Mouse (Mus musculus) erythroblast, embryonic 14.5 days (primary cell): ENCODE measurements at regions not wholly inside any gene's neighbourhood (a gene's known extent, or its start where the extent isn't known, plus 50 kb on each side); places are given as distances from the start of the nearest gene placed in this dataset.

Experiments
- H3K27me3 ChIP-seq: 2 replicates; pipeline ENCODE4 v1.6.1; 2012; ENCODE audit warnings: inconsistent platforms; ENCODE audit not compliant: control insufficient read depth
- H3K36me3 ChIP-seq: 2 replicates; pipeline ENCODE4 v1.6.1; 2012; ENCODE audit warnings: mild to moderate bottlenecking, inconsistent platforms; ENCODE audit not compliant: control insufficient read depth
- H3K4me1 ChIP-seq: 2 replicates; pipeline ENCODE4 v1.6.1; 2012; ENCODE audit warnings: inconsistent platforms; ENCODE audit not compliant: control insufficient read depth
- H3K4me3 ChIP-seq: replicated peaks from 2 replicates; pipeline ENCODE3; 2012; ENCODE audit warnings: moderate library complexity, mild to moderate bottlenecking, inconsistent platforms
- H3K9me3 ChIP-seq: 2 replicates; pipeline ENCODE4 v1.6.1; 2012; ENCODE audit warnings: low read length, inconsistent platforms, mixed read lengths; ENCODE audit not compliant: control insufficient read depth
- GATA1 ChIP-seq: IDR thresholded peaks from 2 replicates; pipeline ENCODE4 v1.6.1; 2012; ENCODE audit warnings: low read length, inconsistent platforms, mixed read lengths
- TAL1 ChIP-seq: IDR thresholded peaks from 3 replicates; pipeline ENCODE4 v1.6.1; 2012; ENCODE audit warnings: low read length, inconsistent platforms, mixed read lengths

DNA sequence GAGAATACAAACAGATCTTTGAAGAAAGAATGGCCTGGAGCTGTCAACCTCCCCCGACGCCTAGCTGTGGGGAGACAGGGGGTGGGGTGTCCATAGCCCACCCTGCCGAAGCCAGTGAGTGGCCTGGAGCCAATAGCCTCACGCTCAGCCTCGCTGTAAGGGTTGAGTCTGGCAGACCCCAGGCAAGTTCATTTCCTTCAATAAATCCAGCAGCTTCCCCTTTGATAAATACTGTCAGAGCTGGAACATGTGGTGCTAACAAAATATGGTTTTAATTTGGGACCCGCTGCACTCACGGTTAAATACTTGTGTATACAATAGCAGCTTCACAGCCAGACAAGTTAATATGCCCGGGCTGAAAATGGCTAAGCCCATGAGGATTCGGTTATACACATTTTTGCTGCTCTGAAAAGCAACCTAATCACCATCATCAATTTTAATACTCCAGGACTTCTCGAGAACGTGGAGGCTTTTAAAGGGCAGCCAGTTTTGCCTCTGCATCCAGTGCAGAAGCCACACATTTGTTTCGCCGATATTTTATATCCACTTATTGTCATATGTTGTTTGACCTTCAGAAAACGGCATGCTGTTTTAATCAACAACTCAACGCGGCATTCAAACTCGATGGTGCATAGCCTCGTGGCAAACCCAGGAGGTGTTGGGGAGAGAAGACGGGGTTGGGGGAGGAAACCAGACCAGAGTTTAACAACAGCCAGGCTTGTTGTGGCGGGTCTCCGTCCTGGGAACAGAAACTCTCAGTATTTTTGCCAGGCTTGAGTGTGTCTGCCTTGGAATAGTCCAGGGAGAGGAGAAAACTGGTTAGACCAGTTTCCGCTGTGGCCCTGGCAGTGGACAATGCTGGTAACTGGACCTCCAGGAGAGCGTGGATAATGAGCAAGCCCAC lies 144.9 kb downstream of the Cd24a start:
- Histone ChIP-seq H3K9me3 (no peaks in the 10 kb centered on the region), H3K36me3 (no peaks in the 10 kb centered on the region), H3K27me3 (peaks cover 44% of the 10 kb centered on the region), H3K4me1 (peaks cover 16% of the 10 kb centered on the region), H3K4me3 (peak overlapping the region; percentile 52)
- TF ChIP-seq TAL1, result no peak
- TF ChIP-seq GATA1, result no peak

DNA sequence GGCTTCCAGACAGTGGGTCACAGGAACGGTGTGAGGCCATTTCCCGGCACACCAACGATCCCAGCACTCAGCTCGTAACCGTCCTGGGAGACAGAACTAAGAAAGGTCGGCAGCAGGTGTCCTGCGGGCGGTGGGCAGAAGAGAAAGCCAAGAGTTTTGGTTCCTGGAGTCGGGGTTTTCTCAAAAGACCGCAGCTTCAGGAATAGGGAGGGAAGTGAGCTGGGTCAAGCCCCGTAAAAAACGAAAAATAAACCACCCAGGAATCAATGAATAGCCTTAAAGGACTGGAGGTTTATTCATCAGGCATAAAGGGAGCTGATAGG lies 145.5 kb downstream of the Cd24a start:
- H3K4me3 ChIP-seq, result peak overlapping the region; percentile 52
- H3K36me3 ChIP-seq, result no peaks in the 10 kb centered on the region
- no peaks in the 10 kb centered on the region for H3K9me3 ChIP-seq
- peaks cover 44% of the 10 kb centered on the region for H3K27me3 ChIP-seq
- H3K4me1 ChIP-seq, result peaks cover 16% of the 10 kb centered on the region
- TF ChIP-seq GATA1 (no peak), TAL1 (no peak)

DNA sequence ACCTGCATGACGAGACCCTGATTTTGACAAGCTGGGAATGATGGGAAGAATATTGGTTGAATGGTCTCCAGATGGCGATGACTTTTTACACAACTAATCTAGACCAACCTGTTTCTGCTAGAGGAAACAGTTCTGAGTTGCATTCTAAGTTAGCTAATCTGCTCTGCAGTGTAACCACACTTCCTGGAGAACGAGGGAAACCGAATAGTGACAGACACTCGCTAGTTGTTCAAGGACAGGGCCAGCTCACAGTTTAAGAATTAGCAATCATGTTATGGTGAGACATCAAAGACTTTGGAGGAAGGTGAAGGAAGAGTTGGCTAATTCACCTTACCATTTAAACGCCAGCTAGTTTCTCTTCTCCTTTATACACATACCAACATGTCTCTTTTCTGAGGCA lies 149.7 kb downstream of the Cd24a start:
- Histone ChIP-seq H3K36me3 (no peaks in the 10 kb centered on the region), H3K27me3 (peaks cover 28% of the 10 kb centered on the region), H3K9me3 (no peaks in the 10 kb centered on the region), H3K4me1 (peaks cover 17% of the 10 kb centered on the region), H3K4me3 (no peak overlapping the region)
- TF ChIP-seq GATA1 (no peak), TAL1 (no peak)

DNA sequence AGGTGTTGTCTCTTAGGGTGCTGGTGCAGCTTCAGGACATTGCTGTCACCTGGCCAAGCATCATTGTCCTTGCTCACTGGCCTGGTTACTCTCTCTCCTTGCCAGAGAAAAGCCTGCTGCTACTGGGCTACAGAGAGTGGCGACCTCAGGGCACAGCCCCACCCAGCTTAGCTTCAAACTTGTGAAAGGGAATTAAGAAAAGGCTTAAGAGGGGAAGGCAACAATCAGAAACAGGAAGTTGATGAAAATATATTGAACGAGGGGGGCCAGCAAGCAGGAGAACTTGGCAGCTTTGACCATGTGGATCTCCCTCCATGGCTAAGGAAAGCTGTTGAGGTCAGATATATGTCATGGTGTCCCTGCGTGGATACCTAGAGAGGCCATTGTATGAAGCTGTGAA lies 151.1 kb downstream of the Cd24a start:
- Histone ChIP-seq H3K9me3 (no peaks in the 10 kb centered on the region), H3K4me1 (peaks cover 13% of the 10 kb centered on the region), H3K4me3 (no peak overlapping the region), H3K27me3 (peaks cover 14% of the 10 kb centered on the region), H3K36me3 (no peaks in the 10 kb centered on the region)
- no peak for TF ChIP-seq TAL1

DNA sequence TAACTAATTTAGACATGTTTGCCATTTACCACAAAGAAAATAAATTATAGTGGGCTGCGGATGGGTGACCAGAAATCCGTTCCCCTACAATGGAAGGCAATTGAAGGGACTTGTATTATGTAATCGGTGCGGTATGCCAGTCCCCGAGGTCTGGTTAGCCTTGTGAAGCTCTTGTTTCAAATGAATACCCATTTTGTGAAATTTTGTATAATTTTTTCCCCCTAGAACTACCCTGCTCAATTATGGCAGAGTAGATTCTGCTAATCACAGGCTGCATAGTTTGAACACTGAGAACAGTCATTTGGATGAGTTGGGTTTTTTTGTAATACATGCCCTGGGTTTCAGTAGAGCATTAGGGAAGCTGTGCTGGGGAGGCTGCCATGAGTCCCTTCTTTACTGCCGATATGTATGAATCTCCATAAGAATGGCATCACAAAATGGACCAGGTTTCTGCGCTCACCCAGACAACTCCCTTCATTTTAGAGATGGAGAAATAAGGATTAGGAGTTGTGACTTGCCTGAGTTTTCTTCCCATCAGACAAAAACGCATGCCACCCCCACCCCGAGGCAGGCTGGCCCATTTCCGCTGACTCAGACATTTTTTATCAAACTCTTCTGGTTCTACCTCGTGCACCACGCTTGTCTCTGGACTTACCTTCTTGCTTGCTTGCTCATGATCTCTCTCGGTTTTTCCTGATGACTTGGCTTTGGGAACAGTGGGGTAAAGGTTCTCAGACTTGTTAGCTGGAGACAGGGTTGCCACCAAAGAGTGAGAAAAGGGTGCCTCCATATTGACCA lies 155.7 kb downstream of the Cd24a start:
- Histone ChIP-seq H3K4me3 (no peak overlapping the region), H3K36me3 (no peaks in the 10 kb centered on the region), H3K27me3 (no peaks in the 10 kb centered on the region; the same call in 1 of the 2 replicates), H3K9me3 (peaks cover 3% of the 10 kb centered on the region), H3K4me1 (peaks cover 13% of the 10 kb centered on the region)
- TF ChIP-seq GATA1 (no peak), TAL1 (no peak)

DNA sequence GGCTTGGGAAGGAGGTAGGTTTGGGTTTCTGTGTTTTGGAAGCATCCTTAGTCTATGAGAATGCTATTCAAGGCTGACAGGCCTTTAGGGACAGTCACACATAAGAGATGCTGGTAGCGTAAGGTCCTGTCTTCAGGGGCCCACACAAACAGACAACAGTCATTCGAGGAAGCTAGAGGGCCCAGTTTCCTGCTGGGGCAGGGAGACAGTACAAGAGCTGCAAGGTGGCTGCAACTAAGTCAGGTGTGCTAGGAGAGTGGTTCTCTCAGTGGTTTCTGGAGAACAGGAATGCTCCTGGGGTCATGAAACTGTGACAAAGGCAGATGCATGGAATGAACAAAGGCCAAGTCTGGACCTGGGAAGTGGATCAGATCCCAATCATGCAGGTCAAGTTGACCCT lies 161.1 kb downstream of the Cd24a start:
- no peak for TF ChIP-seq TAL1
- no peak for TF ChIP-seq GATA1
- Histone ChIP-seq H3K4me3 (no peak overlapping the region), H3K36me3 (no peaks in the 10 kb centered on the region), H3K27me3 (no peaks in the 10 kb centered on the region), H3K4me1 (peaks cover 35% of the 10 kb centered on the region), H3K9me3 (peaks cover 3% of the 10 kb centered on the region)

DNA sequence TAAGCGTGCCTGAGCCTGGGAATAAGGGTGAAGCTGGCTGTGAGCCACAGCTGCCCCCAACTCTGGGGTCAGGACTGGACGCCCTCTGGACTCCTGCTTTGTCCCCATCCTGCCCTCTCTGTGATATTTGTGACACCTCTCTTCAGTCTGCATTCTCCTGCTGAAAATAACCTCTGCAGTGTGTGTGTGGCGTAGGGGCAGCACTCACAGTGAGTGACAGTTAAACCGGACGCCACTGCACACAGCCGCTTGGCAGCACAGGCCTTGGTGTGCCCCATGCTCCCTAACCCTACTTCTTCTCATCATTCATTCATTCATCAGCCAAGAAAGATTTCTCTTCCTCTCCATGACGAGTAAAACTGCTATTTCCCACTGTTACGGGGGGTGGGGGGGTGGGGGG lies 161.6 kb downstream of the Cd24a start:
- H3K9me3 ChIP-seq, result peaks cover 3% of the 10 kb centered on the region
- no peak for TF ChIP-seq GATA1
- no peak for TF ChIP-seq TAL1
- no peaks in the 10 kb centered on the region for H3K36me3 ChIP-seq
- H3K4me3 ChIP-seq, result no peak overlapping the region
- H3K27me3 ChIP-seq, result no peaks in the 10 kb centered on the region
- peaks cover 32% of the 10 kb centered on the region for H3K4me1 ChIP-seq

DNA sequence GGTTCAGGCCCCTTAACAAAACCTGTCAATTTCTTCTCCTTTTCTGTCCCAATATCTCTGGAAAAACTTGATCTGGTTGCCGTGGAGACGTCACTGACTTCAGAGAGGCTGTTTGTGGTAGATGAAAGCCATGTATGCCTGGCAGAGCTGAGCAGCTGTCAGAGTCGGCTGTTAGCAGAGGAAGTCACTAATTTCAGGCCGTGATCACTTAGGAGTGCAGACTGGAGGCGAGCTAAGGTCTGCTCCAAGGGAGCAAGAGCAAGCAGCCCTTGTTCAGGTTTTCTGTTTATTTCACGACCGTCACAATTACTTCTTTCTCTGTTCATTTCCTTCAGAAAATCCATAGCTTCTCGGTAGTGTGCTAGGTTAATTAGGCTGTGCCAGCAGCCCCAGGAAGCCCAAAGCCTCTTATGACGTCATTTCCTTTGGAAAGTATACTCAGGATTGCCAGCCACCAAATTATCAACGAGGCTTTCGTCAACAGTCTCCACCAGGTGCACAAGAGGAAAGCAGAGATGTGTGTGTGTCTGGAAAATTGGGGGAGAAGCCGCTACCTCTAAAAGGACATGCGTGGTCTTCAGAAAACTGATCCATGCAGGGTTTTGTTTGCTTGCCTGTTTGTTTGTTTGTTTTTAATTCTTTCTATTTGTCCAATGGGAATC lies 161.2 kb downstream of the Qrsl1 start:
- peaks cover 3% of the 10 kb centered on the region for H3K9me3 ChIP-seq
- peaks cover 32% of the 10 kb centered on the region for H3K4me1 ChIP-seq
- H3K27me3 ChIP-seq, result no peaks in the 10 kb centered on the region
- no peaks in the 10 kb centered on the region for H3K36me3 ChIP-seq
- TF ChIP-seq GATA1, result no peak
- no peak for TF ChIP-seq TAL1
- H3K4me3 ChIP-seq, result no peak overlapping the region

DNA sequence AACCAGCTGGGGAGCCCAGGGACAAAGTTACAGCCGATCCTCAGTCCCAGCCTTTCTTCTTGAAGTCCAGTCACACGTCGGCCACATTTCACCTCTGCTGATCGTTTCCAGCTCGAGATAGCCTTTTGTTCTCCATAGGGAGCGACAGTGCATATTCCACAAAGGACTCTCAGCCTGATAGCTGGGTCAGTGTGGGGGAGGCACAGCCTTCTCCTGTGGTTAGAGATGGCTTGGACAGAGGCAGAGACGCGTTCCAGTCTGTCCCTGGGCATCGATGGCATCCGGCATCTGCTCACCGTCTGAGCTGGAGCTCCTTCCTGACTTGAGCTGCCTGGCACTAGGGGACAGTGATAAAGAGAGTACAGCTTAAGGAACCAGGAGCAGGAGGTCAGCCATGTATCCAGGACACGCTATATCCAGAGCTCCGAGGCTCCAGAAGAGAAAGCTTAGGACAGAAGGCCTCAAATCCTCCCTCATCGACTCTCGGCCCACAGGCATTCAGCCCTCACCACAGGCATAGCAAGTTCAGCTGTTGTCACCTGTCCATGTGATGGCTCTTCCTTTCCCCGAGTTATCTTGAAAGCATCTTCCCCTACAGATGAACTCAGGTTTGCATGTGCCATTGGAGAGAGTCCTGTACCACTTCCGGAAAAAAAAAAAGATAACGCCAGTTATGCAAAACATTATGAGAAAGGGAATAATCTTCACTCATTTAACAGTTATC lies 160.0 kb downstream of the Qrsl1 start:
- Histone ChIP-seq H3K4me3 (no peak overlapping the region), H3K27me3 (no peaks in the 10 kb centered on the region), H3K4me1 (peaks cover 32% of the 10 kb centered on the region), H3K36me3 (no peaks in the 10 kb centered on the region), H3K9me3 (peaks cover 2% of the 10 kb centered on the region)
- TF ChIP-seq TAL1 (no peak), GATA1 (no peak)
